Mouse (Mus musculus) c-Kit-negative CD71-positive TER-119-positive erythroid progenitor cells, embryonic 14.5 days (primary cell): ENCODE results near the gene Siah1a.

Experiments
- DNase-seq: peaks from one replicate; pipeline ENCODE4 v3.0.0-alpha.2; 2013; ENCODE audit warnings: low read depth, low spot score

Siah1a gene

DNA sequence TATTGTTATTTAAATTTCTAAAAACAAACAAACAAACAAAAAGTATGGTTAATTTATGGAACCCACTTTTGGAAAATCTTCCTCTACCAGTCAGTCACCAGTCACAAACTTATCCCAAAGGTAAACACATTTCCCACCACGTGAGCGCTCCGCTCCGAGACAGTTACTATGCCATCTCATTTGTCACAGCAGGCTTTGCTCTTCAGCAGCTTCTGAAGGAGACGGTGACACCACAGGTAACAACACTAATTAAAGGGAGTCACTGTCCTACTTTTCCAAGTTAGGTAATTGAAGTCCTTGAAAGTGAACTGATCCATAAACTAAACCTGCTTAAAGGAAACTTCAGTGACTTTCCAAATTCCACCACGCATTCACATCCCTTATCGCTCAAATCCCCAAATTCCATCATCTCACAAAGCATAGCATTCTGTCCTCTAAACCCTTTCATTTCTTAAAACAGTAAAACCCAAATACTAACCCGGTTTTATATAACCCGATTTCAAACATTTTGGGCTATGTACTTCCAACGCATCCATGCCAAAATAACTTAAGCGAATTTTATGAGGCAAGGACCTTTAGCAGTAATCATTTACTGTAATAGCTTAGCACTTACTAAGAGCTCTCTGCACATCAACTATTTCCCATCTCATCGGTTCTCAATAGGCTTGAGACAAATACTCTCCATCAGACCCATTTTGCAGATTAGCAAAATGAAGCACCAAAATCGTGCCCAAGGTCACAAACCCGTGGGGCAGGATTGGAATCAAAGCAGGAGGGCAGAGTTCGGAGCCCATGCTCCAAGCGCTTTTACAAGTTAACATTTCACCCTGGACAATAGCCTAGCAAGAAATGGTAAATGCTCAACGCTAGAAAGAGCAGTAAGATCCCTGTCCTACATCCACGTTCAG lies 1.2 kb downstream of the Siah1a start:
- DNase-seq = peak; percentile 37

DNA sequence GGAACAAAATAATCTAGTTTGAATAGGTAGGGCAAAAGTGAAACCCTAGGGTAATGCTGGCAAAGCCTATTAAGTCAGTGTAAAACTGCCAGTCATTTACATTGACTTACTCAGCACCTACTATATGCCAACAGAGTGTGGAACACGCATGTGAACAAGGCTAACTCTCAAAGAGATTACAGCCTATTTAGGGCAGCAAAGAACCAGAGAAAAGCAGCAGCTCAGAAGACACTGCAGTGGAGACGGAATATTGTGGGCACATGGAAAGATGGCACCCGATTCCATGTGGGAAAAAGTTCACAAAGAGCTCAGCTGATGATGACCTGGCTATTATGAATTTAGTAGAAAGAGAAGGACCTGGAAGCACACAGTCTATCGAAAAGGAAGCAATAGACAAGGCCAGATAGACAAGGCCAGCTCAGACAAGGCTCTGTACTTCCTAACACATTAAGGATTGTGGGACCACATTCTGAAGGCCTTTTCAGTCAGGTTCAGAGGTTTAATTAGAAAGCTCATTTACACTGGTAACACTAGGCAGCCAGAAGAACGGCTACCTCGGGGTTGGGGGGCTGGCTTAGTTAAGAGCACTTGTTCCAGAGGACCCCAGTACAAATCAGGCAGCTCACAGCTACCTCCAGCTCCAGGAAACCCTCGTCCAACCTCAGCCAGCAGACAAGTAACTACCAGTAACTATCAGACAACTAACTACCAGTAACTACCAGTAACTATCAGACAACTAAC lies 3.0 kb downstream of the Siah1a start:
- DNase-seq = no peak

DNA sequence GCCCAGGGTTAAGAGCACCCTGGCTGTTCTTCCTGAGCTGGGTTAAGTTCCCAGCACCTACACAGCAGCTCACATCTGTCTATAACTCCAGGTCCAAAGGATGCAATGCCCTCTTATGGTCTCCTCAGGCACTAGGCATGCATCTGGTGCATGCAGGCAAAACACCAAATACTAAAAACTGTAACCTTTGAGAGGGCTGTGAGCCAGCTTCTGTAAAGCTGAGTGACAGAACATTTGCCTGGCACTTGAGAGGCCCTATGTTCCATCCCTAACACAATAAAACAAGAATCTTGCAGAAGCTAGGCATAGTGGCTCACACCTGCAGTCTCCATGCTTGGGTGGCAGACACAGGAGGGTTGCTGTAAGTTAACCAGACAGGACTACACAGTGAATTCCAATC lies 4.1 kb downstream of the Siah1a start:
- DNase-seq = no peak

GRCm38 (mm10) chr8:86740899-86741298 lies 4.8 kb downstream of the Siah1a start:
- no peak for DNase-seq

DNA sequence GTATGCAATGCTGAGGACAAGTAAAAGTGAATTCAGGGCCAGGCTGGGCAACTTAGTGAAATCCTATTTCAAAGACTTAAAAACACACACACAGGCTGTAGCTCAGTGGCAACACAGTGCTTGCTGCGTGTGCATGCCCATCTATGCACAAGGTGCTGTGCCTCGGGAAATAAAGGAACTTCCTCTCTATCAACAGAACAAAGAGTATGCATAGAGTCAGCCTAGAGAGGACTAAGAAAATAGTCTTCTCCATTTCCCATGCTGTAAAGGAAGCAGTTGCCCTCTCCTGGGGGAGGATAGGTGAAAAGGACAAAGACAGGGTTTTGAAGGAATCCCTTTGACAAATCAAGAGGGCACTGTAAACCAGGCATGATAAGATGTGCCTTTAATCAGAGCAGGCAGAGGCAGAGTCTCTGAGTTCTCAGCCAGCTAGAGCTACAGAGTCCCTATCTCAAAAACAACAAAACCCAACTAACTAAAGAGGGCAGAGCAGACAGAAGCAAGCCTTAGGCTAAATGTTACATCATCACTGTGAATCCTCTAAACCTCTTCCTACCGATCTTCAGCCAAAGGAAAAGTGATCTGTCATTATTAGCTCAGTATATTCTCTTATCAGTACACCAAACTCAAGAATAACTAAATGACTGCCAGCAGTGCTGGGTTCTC lies 10.2 kb downstream of the Siah1a start:
- no peak for DNase-seq

GRCm38 (mm10) chr8:86734954-86735353 lies 10.8 kb downstream of the Siah1a start:
- no peak for DNase-seq

- no peak for DNase-seq
Measured at GRCm38 (mm10) chr8:86734171-86734570, 11.6 kb downstream of the Siah1a start.

DNA sequence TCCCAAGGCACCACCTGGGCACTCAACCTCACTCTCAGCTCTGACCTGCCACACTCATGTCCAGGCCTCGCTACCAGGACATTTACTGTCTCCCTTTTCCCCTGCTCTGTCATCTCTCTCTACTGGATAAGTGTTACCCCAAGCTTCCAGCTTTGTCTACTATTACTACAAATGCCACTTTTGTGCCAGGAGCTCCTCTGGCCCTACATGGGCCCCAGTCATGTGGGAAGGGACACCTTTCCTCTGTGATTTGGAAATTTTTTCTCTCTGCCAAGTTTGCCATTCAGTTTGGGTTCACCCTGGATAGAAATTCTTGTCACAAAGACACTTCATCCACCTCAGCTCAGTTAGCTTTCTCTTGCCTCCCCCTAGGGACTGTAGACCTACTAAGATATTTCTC lies 14.9 kb downstream of the Siah1a start:
- DNase-seq = no peak

DNA sequence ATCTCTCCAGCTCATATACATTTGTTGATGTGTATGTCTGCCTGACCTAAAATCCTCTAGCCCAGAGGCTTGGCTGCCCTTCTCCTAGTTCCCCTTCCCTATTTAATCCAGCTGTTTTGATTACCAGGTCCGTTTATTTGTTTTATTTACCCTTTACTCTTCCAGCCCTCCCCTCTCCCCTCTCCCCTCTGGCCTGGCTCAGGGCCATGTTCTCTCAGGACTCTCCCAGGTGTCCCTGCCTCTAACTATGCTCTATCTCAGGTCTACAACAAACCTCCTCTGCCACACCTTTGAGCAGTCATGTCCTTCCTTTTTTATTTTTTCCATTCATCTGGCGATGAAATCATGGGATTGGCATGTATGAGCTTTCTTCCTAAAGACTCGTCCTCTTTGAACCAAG lies 15.4 kb downstream of the Siah1a start:
- no peak for DNase-seq

GRCm38 (mm10) chr8:86728224-86728950 lies 17.3 kb downstream of the Siah1a start:
- no peak for DNase-seq

DNA sequence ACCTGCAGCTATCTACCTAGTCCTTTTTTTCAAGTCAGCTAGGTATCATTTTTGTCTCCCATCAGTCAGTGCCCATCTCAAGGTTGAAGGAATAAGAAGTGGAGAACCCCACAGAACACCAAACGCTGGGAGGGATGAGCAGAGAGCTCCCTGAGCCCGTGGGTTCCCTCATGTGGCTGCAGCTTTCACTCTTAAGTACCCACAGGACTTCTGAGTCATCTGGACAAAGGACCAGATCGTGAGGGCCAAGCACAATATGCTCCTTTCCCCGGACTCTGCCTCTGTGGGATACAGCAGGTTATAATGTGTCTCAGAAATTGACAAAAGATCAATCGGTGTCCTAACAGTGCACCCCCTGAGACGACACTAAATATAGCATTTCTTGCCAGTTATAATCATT lies 18.8 kb downstream of the Siah1a start:
- no peak for DNase-seq

DNA sequence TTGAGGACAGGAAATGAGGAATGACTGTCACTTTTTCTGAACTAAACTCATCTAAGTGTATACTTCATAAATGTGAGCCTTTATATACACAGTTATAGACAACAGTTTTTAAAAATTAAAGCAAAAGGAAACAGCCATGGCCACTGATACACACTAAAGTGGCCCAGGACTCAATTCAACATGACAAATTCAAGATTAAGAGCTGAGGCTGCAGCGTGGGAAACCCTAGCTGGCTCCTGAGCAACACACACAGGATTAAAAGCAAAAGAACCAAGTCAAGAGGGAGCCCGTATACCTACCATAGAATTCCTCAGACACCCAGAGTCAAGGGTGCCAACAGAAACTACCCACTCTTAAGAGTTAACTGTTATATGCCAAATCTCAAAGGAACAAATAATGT lies 24.2 kb downstream of the Siah1a start:
- DNase-seq = no peak

DNA sequence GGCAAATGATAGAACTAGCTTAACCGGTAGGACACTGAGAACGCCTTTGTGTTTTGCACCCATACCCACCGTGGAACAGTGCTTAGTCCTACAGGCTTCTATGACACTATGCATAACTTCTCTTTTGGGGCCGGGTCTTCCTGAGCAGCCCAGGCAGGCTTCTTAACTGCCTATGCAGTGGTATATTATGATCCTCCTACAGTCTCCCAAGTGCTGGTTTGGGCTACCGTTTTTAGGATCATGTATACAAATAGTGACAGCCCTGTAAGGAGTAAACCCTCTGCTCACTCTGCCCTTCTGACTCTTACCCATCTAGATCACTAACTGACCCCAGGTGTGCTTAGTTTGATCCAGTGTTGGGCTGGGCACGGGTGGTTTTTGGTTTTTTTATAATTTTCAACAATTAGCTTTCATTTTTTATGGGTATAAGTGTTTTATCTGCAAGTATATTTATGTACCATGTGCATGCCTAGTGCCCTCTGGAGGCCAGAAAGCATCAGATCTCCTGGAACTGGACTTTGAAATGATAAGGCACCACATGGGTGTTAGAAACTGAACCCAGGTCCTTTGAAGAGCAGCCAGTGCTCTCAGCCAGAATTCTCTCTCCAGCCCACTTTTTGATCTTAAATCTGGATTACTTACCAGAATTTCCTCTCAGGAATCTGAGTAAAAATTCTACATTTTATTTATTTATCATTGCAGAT lies 24.8 kb downstream of the Siah1a start:
- no peak for DNase-seq

DNA sequence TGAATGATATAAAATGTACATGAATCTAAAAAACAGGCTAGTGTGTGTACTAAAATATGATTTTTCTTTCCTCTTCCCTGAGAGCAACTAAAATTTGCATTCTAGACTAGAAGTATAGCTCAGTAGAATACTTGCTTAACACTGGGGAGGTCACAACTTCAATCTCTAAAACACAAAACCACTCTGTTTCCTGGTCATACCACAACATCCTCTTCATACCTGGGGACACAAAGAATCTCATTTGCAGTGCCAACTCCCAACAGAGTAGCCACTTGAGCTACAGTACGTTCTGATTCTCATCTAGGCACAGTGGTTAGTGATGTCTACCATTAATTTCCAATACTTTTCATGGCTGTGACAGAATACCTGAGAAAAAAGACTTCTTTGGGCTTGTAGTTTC lies 26.4 kb downstream of the Siah1a start:
- DNase-seq = no peak

GRCm38 (mm10) chr8:86718332-86718994 lies 27.3 kb downstream of the Siah1a start:
- DNase-seq = no peak

DNA sequence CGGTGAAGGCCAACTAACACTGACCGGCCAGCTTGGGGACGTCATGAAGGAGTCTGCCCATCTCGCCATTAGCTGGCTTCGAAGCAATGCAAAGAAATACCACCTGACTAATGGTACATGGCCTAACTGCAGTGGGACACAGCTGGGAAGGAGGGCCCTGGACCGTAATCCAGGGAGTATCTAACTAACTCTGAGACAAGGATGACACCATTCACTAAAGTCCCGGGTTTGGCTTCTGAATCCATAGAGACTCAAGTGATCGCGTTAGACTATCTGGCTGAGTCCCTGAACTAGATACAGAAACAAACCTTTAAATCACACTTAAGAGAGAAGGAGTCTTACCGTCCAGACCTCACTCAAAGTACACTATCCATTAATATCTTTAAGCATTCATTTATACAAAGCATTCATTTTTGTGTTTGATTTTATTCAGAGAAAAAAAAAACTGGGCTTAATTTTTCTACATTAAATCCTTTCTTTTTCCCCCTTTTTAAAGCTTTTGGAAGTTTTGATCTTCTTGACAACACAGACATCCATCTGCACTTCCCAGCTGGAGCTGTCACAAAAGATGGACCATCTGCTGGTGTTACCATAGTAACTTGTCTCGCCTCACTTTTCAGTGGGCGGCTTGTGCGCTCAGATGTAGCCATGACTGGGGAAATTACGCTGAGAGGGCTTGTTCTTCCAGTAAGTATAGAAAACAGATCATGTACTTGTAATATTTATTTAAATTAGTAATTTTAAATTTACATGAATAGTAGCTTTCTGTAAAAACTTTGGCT lies 32.1 kb downstream of the Siah1a start:
- no peak for DNase-seq

- no peak for DNase-seq
Measured at GRCm38 (mm10) chr8:86712594-86712993, 33.1 kb downstream of the Siah1a start.

DNA sequence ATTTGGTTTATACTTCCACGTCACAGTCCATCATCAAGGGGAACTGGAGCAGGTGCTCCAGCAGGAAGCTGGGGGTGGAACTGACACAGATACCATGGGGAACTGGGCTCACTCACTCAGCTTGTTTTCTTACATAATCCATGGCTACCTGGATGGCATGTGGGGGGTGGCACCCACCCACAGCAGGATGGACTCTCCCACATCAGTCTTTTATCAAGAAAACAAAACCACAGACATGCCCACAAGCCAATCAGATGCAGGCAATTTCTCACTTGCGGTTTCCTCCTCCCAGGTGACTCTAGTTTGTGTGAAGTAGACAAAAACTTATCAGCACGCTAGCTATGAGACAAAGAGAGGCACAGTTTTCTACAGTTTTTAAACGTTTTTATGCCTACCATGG lies 37.9 kb downstream of the Siah1a start:
- DNase-seq = no peak

GRCm38 (mm10) chr8:86706756-86707155 lies 39.0 kb downstream of the Siah1a start:
- DNase-seq = no peak

DNA sequence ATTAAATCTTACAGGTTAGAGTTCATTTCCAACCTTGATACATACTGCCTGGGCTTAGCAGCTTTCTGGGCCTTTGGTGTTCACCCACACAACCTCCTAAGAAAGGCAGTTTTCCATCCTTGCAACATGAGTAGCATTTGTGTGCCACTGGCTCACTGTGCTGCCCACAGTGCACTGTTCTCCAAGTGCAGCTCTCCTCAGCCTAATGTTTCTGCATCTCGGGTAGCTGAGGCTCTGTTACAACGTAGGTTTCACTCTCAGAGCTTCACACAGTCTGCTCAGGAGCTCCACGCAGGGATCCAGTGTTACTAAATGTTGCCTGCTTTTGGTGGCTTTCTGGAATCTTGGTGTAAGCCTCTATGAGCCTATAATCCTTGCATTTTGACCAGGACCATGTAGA lies 40.4 kb downstream of the Siah1a start:
- no peak for DNase-seq
